Mouse (Mus musculus) cerebellum, postnatal 4 days (tissue): Measurements from ENCODE around the gene Cox4i2.

Experiments
- DNase-seq, 2 experiments: peaks; one replicate each; pipeline ENCODE4 v3.0.0; 2022; ENCODE audit warnings: low spot score in 2 of 2, mixed read lengths in 1 of 2

Cox4i2 gene

GRCm38 (mm10) chr2:152767618-152768271, 13.8 kb downstream of the Cox4i2 start:
- DNase-seq: peak in 1 of 2 experiments; percentile 15

DNA sequence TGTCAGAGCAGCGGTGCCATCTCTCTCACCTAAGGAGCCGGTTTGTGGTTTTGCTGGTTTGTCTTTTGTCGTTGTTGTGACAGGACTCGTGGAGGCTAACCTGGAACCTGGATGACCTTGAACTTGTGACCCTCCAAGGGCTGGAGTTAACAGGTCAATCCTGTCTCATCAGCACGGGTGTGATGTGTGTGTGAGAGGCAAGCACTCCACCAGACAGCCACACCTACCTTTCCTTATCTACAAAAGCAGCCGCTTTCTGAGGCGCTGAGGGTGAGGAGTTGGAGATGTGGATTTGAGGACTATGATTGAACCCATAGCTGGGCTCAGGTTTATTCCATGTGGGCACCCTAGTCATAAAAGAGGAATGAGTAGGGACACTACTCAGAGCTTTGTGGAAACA, 15.7 kb downstream of the Cox4i2 start:
- no peak for DNase-seq

DNA sequence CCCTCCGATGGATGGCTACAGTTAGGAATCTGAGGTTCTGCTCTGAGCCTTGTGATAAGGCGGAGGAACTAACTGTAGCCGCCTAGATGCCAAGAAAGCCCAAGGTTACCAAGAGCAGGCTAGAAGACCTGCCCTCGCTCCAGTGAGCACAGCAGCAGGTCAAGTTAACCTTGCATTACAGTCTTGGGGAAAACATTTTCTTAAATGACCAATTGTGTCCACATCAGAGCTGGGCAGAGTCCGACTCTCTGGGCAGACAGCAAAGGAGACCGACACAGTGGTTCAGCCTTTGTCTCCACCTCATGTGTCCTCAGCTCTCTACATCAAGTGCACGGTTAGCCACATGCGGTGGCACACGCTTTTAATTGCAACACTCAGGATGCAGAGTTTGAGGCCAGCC, 17.6 kb downstream of the Cox4i2 start:
- no peak for DNase-seq

GRCm38 (mm10) chr2:152772231-152772630, 18.3 kb downstream of the Cox4i2 start:
- DNase-seq: no peak

- no peak for DNase-seq
Observed at GRCm38 (mm10) chr2:152775357-152775756, 21.4 kb downstream of the Cox4i2 start.

GRCm38 (mm10) chr2:152776019-152776418, 22.0 kb downstream of the Cox4i2 start:
- no peak for DNase-seq

- no peak for DNase-seq
Observed at GRCm38 (mm10) chr2:152776435-152776834, 22.5 kb downstream of the Cox4i2 start.

DNA sequence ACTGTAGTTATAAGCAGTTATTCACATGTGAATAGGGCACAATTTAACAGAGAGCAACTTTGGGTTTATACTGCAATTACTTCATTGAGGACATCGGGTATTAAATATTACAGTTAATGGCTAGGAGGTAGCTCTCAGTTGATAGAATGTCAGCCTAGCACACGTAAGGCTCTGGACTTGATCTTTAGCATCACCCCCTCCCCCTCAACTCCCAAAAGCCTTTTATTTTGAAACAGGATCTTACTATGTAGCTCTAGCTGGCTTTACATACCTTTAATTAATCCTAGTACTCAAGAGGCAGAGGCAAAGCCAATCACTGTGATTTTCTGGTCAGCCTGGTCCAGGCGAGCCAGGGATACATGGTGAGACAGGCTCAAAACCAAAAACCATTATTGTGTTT, 23.1 kb downstream of the Cox4i2 start:
- no peak for DNase-seq

DNA sequence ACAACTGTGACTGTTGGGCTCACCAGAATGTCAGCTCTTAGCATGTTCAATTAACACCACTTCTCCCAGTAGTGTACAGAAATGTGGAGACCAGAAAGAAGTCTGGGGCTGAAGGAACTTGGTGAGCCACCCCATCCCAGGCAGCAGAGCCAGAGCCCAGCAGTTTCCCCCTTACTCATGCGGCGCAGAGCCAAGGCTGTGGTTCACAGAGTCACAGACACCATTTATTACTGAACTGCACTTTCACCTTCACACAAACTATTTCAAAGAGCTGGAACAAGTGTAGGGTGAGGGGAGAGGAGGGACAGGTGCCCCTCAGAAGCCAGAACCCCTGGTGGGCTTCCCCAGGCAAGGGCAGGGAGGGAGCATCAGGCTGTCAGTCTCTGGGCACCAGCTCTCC, 26.5 kb downstream of the Cox4i2 start:
- no peak for DNase-seq

DNA sequence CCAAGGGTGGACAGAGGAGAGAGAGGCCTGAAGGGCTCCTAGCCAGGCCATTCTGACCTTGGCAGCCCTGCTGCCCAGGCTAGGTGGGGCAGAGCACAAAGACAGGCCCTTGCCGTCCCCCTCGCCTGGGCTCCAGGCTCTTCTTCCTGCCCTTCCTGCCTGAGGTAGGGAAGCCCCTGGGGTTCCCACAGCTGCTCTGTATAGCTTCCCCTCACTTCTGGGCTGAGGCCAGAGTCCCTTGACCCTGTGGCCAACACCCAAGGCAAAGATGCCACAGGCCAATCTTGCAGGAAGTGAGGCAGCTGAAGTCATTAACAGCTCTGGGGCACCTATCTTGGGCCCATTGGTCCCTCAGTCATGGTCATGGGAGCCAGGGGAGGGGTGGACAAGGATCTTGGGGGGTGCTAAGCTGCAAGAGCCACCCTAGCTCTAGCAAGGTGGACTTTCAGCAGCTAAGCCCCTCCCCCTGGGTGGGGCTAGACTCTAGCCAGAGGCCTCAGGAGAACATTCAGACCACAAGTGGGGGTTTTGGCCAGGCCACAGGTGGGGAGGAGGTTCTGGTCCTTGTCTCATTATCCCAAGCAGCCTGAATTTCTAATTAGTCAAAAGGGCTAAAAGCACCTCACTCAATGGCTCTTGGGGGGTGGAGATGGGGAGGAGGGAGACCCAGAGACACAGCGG, 27.2 kb downstream of the Cox4i2 start:
- DNase-seq: no peak

DNA sequence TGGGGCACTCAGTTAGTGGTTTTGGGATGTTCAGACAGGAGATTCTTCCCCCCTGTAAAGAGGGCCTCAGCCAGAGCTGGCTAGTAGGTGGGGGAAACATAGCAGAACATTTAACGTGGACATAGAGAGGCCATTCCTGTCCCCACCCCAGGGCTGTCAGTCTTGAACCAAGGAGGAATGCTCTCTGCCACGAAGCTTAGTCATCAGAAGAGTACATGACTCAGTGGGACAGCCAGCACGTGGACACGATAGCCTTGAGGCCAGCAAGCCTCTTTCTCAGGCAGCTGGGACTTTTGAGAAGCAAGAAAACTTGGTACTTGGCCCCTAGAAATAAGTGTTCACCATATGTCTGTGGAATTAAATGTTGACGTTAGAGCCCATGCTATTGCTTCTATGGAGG, 28.7 kb downstream of the Cox4i2 start:
- DNase-seq: no peak

DNA sequence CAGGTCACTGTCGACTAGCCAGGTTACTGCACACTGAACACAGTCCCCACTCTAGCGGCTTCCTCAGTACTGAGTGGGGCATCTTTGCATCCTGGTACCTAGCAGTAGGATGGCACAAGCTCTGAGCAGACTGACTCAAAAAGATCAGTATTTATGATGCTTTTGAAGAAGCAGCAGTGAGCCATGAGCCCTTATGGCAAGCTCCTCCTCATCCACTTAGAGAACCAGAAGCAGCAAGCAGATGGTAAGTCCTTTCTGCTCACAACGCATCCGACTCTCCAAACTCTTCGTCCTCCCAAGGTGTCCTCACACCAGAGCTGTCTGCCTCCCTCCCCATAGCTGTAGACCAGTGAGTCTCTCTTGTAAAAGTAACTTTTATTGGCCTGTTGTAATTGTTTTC, 29.3 kb downstream of the Cox4i2 start:
- DNase-seq: no peak

GRCm38 (mm10) chr2:152784640-152785039, 30.7 kb downstream of the Cox4i2 start:
- DNase-seq: no peak

DNA sequence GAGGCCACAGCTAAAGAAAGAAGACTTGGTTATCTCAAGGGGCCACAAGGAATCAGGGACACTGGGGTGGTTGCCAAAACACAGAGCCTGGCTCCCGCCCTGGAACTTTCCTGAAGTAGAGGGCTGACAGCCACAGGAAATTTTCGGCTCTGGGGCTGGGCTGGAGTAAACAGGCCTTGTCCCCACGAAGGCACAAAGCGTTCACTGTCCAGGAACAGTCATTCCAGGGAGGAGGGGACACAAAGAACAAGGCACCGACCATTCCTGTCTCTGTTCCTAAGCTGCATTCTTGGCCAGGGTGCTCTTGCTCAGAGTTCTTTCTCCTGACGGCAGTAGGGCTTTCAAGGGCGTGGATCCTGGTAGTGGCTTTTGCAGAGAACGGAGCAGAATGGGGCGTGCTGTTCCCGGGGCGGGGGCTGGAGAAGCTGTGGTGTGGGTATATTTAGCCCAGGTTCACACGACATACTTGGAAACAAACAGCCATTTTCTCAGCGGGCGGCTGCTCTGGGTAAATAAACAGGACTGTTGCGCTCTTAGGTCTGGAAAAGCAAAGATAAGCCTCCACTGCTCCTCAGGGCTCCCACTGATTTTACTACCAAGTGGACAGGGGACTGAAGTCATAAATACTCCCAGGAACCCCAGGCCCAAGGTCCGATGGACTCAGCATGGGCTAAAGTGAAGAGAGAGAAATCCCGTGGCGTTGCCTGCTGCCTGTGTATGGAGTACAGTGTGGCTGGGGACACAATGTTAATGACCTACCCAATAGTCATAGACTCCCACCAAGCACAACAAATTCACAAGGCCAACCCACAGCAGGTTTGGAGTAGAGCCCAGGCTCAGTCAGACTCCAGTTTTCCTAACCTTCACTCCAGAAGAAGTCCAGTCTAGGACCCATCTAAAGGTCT, 31.7 kb downstream of the Cox4i2 start:
- DNase-seq: no peak

- DNase-seq: no peak
Observed at GRCm38 (mm10) chr2:152787136-152787535, 33.2 kb downstream of the Cox4i2 start.

GRCm38 (mm10) chr2:152787543-152787942, 33.6 kb downstream of the Cox4i2 start:
- no peak for DNase-seq

GRCm38 (mm10) chr2:152788892-152789421, 35.0 kb downstream of the Cox4i2 start:
- no peak for DNase-seq

DNA sequence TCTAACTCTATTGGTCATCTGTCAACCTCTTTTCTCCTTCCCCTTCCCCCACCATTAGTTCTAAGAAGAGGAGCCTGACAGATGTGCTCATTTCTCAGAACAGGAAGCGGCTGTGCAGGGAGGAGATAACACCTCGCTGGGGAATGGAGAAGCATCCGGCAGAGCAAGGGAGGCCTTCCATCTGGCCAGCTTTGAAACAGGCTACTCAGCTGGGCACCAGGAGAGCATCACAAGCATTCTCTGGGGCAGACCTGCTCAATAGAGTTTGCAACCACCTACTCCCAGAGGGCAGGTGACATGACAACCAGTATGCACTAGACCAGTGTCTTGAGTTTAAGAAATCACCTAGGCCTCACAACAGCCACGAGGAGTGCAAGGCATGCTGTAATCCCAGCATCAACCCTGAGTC, 35.6 kb downstream of the Cox4i2 start:
- DNase-seq: no peak

GRCm38 (mm10) chr2:152792461-152792860, 38.5 kb downstream of the Cox4i2 start:
- DNase-seq: no peak

DNA sequence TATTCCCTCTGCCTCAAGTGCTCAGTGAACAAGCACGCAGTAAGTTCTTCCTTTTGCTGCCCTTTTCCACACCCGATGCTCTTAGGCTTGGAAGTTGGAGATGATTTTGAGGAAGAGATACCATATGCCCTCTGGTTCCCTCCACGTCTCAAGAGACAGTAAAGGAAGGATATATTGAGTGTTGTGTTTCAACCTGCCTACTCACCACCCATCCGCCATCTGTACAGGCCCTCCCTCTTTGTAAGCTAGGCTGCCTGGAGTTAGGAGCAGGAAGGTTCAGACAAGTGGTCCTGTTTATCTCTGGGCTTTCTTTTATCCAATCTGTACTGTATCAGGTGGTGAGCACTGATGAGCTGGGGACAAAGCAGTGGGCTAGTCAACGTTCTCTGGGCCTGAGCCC, 39.4 kb downstream of the Cox4i2 start:
- DNase-seq: no peak

- peak in 1 of 2 experiments; percentile 45 for DNase-seq
Observed at GRCm38 (mm10) chr2:152794281-152794827, 40.4 kb downstream of the Cox4i2 start.

DNA sequence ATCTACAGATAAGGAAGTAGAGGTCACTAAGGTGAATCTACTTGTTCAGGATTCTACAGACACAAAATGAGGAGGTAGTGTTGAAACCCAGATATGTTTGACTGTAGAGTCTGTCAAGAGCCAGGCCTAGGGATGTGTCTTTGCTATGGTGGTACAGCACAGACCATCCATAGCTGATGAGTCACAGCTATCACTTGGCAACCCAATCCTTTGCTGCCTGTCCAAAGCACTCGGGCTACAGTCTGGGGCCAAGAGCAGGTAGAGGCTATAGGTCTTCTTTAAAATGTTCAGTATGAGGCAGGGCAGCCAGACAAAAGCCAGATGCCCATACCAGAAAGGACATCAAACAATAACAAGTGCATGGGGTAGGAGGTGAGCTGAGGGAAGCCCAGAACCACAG, 43.6 kb downstream of the Cox4i2 start:
- no peak for DNase-seq
